Mouse (Mus musculus) spleen, adult 18-20 months (tissue): ENCODE results near the gene Serpinf1.
A peak's percentile ranks its signal among the peaks of the same experiment; 100 is the strongest.
"Not testable (repeated sequence)": the region's sequence is repeated elsewhere in the genome, so short reads cannot be mapped to it uniquely, and the experiment has no call there.

Experiments
- DNase-seq, 2 experiments: peaks; one replicate each; pipeline ENCODE4 v3.0.0; 2022; ENCODE audit warnings: mixed read lengths in 2 of 2

Serpinf1 gene

GRCm38 (mm10) chr11:75422013-75422792, at the start of gene Serpinf1:
Serpinf1 (minus strand) TSS chr11:75422701.
- DNase-seq = no peak

GRCm38 (mm10) chr11:75470675-75471074, 48.2 kb upstream of the Serpinf1 start:
- no peak for DNase-seq

GRCm38 (mm10) chr11:75469261-75469660, 46.8 kb upstream of the Serpinf1 start:
- no peak for DNase-seq

GRCm38 (mm10) chr11:75468410-75468809, 45.9 kb upstream of the Serpinf1 start:
- DNase-seq = no peak

GRCm38 (mm10) chr11:75467512-75468215, 45.2 kb upstream of the Serpinf1 start:
- peak in 1 of 2 experiments; percentile 26 for DNase-seq

- DNase-seq = no peak
These were observed 44.4 kb upstream of the Serpinf1 start for GRCm38 (mm10) chr11:75466731-75467505.

- DNase-seq = no peak
These were observed 42.5 kb upstream of the Serpinf1 start for GRCm38 (mm10) chr11:75465051-75465450.

- no peak for DNase-seq
These were observed 41.9 kb upstream of the Serpinf1 start for GRCm38 (mm10) chr11:75464417-75464816.

GRCm38 (mm10) chr11:75463624-75464023, 41.1 kb upstream of the Serpinf1 start:
- no peak for DNase-seq

- DNase-seq = peak; percentile 44 to 52
These were observed 40.4 kb upstream of the Serpinf1 start for GRCm38 (mm10) chr11:75462865-75463336.

GRCm38 (mm10) chr11:75462253-75462783, 39.8 kb upstream of the Serpinf1 start:
- DNase-seq = peak; percentile 37 to 44

- no peak for DNase-seq
These were observed 39.3 kb upstream of the Serpinf1 start for GRCm38 (mm10) chr11:75461743-75462252.

GRCm38 (mm10) chr11:75460844-75461742, 38.6 kb upstream of the Serpinf1 start, which contains the start of gene Tlcd2:
Tlcd2 (plus strand) TSS chr11:75461715.
- DNase-seq = peak; percentile 94 to 99

GRCm38 (mm10) chr11:75460103-75460843, 37.8 kb upstream of the Serpinf1 start:
- DNase-seq = peak; percentile 78 to 80

- no peak for DNase-seq
These were observed 37.2 kb upstream of the Serpinf1 start for GRCm38 (mm10) chr11:75459751-75460102.

GRCm38 (mm10) chr11:75459141-75459711, 36.7 kb upstream of the Serpinf1 start:
- DNase-seq = no peak

- peak in 1 of 2 experiments; percentile 28 for DNase-seq
These were observed 36.1 kb upstream of the Serpinf1 start for GRCm38 (mm10) chr11:75458628-75459041.

- peak in 1 of 2 experiments; percentile 41 for DNase-seq
These were observed 35.7 kb upstream of the Serpinf1 start for GRCm38 (mm10) chr11:75458169-75458568.

- DNase-seq = no peak
These were observed 34.0 kb upstream of the Serpinf1 start for GRCm38 (mm10) chr11:75456440-75456871.

- not testable (repeated sequence) for DNase-seq
These were observed 33.5 kb upstream of the Serpinf1 start for GRCm38 (mm10) chr11:75455971-75456370.
